Mouse (Mus musculus) G1E (cell line): ENCODE data around the gene Agbl3.

Experiments
- CTCF ChIP-seq: IDR thresholded peaks from 2 replicates; pipeline ENCODE4 v1.5.1; 2012; ENCODE audit warnings: low read depth, low read length, inconsistent platforms, mixed read lengths
- GATA1 ChIP-seq: IDR thresholded peaks from 2 replicates; pipeline ENCODE4 v1.6.1; 2012; ENCODE audit warnings: borderline replicate concordance, low read length, inconsistent platforms, mixed read lengths

GRCm38 (mm10) chr6:34884724-34885123 is 104.5 kb downstream of the Agbl3 start:
- TF ChIP-seq CTCF: no peak
- TF ChIP-seq GATA1: no peak
